Mouse (Mus musculus): ENCODE measurements around the gene Gpsm3.

The Gpsm3 gene

GRCm38 (mm10) chr17:34604061-34604508 lies 14.5 kb downstream of the Gpsm3 start, which contains the start of gene Agpat1:
TSS of gene Agpat1 (plus strand) at chr17:34604262.
- peak; percentile 99 for DNase-seq

- DNase-seq = peak; percentile 80 to 86
Measured at GRCm38 (mm10) chr17:34604511-34605237, 15.1 kb downstream of the Gpsm3 start.

GRCm38 (mm10) chr17:34605609-34606008 lies 16.0 kb downstream of the Gpsm3 start:
- DNase-seq = peak; percentile 97

GRCm38 (mm10) chr17:34606186-34607039 lies 16.8 kb downstream of the Gpsm3 start:
- DNase-seq = no peak

- DNase-seq = no peak
Measured at GRCm38 (mm10) chr17:34607997-34608396, 18.4 kb downstream of the Gpsm3 start.

- DNase-seq = no peak
Measured at GRCm38 (mm10) chr17:34611050-34611449, 21.4 kb downstream of the Gpsm3 start.

- no peak for DNase-seq
Measured at GRCm38 (mm10) chr17:34613054-34613645, 23.5 kb downstream of the Gpsm3 start.

GRCm38 (mm10) chr17:34613830-34614229 lies 24.2 kb downstream of the Gpsm3 start:
- DNase-seq = no peak

GRCm38 (mm10) chr17:34615871-34616270 lies 26.3 kb downstream of the Gpsm3 start, which contains the start of gene Egfl8:
TSS of gene Egfl8 (minus strand) at chr17:34615971.
- no peak for DNase-seq

GRCm38 (mm10) chr17:34618999-34619398 lies 29.4 kb downstream of the Gpsm3 start:
- DNase-seq = peak; percentile 80 to 83

GRCm38 (mm10) chr17:34621006-34621405 lies 31.4 kb downstream of the Gpsm3 start:
- DNase-seq = no peak

GRCm38 (mm10) chr17:34623161-34623560 lies 33.6 kb downstream of the Gpsm3 start:
- DNase-seq = no peak

- no peak for DNase-seq
Measured at GRCm38 (mm10) chr17:34624981-34625380, 35.4 kb downstream of the Gpsm3 start.

GRCm38 (mm10) chr17:34626062-34626772 lies 36.6 kb downstream of the Gpsm3 start:
- DNase-seq = no peak

- DNase-seq = no peak
Measured at GRCm38 (mm10) chr17:34626773-34627092, 37.1 kb downstream of the Gpsm3 start.

- peak; percentile 84 to 89 for DNase-seq
Measured at GRCm38 (mm10) chr17:34627093-34627942, 37.7 kb downstream of the Gpsm3 start.

GRCm38 (mm10) chr17:34627943-34628643 lies 38.5 kb downstream of the Gpsm3 start, which contains the start of gene Ppt2:
TSS of gene Ppt2 (minus strand) at chr17:34628510.
- peak in 1 of 2 experiments; percentile 60 for DNase-seq

- no peak for DNase-seq
Measured at GRCm38 (mm10) chr17:34628644-34628967, 39.0 kb downstream of the Gpsm3 start.

- DNase-seq = no peak
Measured at GRCm38 (mm10) chr17:34629221-34629751, 39.7 kb downstream of the Gpsm3 start, which contains the start of gene Prrt1. TSS of gene Prrt1 (plus strand) at chr17:34629533.

- DNase-seq = no peak
Measured at GRCm38 (mm10) chr17:34629796-34630603, 40.4 kb downstream of the Gpsm3 start.

Measured in lung, adult 18-20 months (tissue).